Mouse (Mus musculus): ENCODE measurements around the gene Ccnh. TPM values are rescaled to one million over a fixed set of nuclear protein-coding genes. Genes with fewer than 3 reads are reported as not detected.
"Not testable (repeated sequence)": the region's sequence is repeated elsewhere in the genome, so short reads cannot be mapped to it uniquely, and the experiment has no call there.

Gene Ccnh
- polyA plus RNA-seq (2012), result 1.5 and 1.9 TPM in 2 replicates

- Histone ChIP-seq H3K27me3 (ENCODE audit: control insufficient read depth) (no peaks in the 10 kb centered on the region), H3K4me1 (ENCODE audit: control insufficient read depth) (peaks cover 23% of the 10 kb centered on the region), H3K9me3 (ENCODE audit: control insufficient read depth, low read length) (no peaks in the 10 kb centered on the region), H3K4me3 (replicated peaks) (peak within 1 kb of the TSS; percentile 73), H3K36me3 (ENCODE audit: control insufficient read depth) (peaks cover 25% of the 10 kb centered on the region)
- no peak for TF ChIP-seq GATA1 (IDR thresholded peaks at IDR 0.05; ENCODE audit: low read length)
- TF ChIP-seq TAL1 (IDR thresholded peaks at IDR 0.05; ENCODE audit: low read length), result no peak
Observed at GRCm38 (mm10) chr13:85188903-85189643, at the start of gene Ccnh. Ccnh (plus strand) TSS chr13:85189408.

DNA sequence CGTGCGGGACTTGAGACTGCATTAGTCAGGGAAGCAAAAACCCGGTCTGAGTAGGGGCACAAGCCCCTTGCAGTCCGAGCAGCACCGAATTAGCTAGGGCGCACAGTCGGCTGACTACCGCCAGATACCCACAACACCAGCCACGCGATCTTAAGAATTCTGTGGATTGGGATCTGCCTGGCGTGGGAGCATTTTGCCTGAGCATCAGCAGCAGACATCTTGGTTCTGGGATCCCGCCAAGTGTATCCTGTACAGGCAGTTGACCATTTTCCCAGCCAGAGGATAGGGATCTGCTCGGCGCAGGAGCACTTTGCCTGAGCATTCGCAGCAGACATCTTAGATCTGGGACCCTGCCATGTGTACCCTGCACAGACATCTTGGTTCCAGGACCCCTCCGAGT is 45.8 kb upstream of the Ccnh start:
- H3K4me1 ChIP-seq (ENCODE audit: control insufficient read depth); H3K9me3 ChIP-seq (ENCODE audit: control insufficient read depth, low read length); H3K36me3 ChIP-seq (ENCODE audit: control insufficient read depth); H3K4me3 ChIP-seq (replicated peaks); H3K27me3 ChIP-seq (ENCODE audit: control insufficient read depth): not testable (repeated sequence)

DNA sequence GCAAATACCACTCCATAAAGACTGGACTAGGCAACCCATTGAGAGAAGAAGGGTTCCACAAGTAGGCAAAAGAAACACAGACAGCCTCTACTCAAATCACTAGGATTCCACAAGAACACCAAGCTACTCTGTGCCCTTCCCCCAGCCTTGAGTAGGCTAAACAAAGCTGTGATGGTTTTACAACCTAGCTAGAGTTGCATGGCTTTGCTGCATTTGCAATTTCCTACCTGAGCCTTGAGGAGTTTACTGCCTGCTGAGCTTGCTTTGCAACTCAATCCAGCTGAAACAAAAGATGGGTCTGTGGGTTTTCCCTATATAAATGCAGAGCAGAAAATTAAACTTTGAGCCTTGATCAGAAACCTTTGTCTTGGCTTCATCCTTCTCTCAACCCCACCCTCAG is 42.7 kb upstream of the Ccnh start:
- Histone ChIP-seq H3K9me3 (ENCODE audit: control insufficient read depth, low read length) (no peaks in the 10 kb centered on the region), H3K27me3 (ENCODE audit: control insufficient read depth) (no peaks in the 10 kb centered on the region), H3K36me3 (ENCODE audit: control insufficient read depth) (no peaks in the 10 kb centered on the region), H3K4me3 (replicated peaks) (no peak overlapping the region), H3K4me1 (ENCODE audit: control insufficient read depth) (no peaks in the 10 kb centered on the region)
- TF ChIP-seq TAL1 (IDR thresholded peaks at IDR 0.05; ENCODE audit: low read length), result no peak
- TF ChIP-seq GATA1 (IDR thresholded peaks at IDR 0.05; ENCODE audit: low read length), result no peak

DNA sequence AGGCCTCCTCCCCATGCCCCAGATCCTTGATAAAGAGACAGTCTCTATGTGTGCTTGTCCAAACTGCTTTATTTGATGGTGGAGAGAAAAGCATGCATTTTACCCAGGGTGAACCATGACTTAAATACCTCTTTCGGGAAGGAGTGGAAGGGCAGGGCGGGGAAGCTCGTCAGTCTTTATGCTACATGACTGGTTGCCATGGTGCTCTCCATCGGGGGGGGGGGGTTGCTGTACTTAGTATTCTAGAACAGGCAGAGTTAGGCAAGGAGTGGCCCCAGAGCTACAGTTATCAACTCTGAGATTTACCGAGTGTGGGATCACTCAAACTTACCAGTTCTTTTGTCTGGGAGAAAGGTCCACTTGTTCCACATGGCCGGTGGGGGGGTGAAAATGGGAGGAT is 34.5 kb upstream of the Ccnh start:
- Histone ChIP-seq H3K36me3 (ENCODE audit: control insufficient read depth) (no peaks in the 10 kb centered on the region), H3K27me3 (ENCODE audit: control insufficient read depth) (no peaks in the 10 kb centered on the region), H3K9me3 (ENCODE audit: control insufficient read depth, low read length) (no peaks in the 10 kb centered on the region), H3K4me3 (replicated peaks) (no peak overlapping the region), H3K4me1 (ENCODE audit: control insufficient read depth) (no peaks in the 10 kb centered on the region; the same call in 1 of the 2 replicates)
- no peak for TF ChIP-seq TAL1 (IDR thresholded peaks at IDR 0.05; ENCODE audit: low read length)
- no peak for TF ChIP-seq GATA1 (IDR thresholded peaks at IDR 0.05; ENCODE audit: low read length)

GRCm38 (mm10) chr13:85159971-85160370 is 29.2 kb upstream of the Ccnh start:
- TF ChIP-seq TAL1 (IDR thresholded peaks at IDR 0.05; ENCODE audit: low read length), result no peak
- no peak for TF ChIP-seq GATA1 (IDR thresholded peaks at IDR 0.05; ENCODE audit: low read length)
- Histone ChIP-seq H3K4me1 (ENCODE audit: control insufficient read depth) (peaks cover 2% of the 10 kb centered on the region; the same call in 1 of the 2 replicates), H3K27me3 (ENCODE audit: control insufficient read depth) (no peaks in the 10 kb centered on the region), H3K4me3 (replicated peaks) (no peak overlapping the region), H3K36me3 (ENCODE audit: control insufficient read depth) (no peaks in the 10 kb centered on the region), H3K9me3 (ENCODE audit: control insufficient read depth, low read length) (no peaks in the 10 kb centered on the region)

DNA sequence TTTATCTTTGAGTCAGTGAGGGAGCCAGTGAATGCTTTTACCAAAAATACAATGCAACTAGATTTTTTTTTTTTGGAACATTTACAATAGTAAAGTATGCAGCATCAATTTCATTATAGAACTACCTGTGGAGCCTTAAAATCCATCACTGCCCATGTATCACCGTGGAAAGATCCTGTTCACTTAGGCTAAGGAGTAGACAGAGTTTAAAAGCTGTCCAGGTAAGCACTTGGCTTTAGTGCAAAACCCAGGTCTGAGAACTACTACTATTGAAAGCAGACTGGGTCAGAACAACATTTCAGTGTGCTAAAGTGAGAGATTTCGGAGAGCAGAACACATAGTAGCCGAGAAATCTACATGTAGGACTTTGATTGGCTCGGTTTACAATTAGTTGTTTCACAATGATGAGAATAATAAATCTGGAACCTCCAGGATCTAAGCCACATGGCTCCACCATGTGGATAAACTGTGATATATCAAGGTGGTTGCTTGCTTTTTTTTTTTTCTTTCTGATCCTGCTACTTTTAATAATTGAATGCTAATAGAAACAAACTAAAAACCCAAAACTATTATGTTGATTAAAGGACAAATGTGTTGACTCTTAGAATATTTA is 24.6 kb upstream of the Ccnh start:
- H3K4me1 ChIP-seq (ENCODE audit: control insufficient read depth), result peaks cover 2% of the 10 kb centered on the region; the same call in 1 of the 2 replicates
- H3K9me3 ChIP-seq (ENCODE audit: control insufficient read depth, low read length), result no peaks in the 10 kb centered on the region
- no peaks in the 10 kb centered on the region for H3K27me3 ChIP-seq (ENCODE audit: control insufficient read depth)
- no peak overlapping the region for H3K4me3 ChIP-seq (replicated peaks)
- no peaks in the 10 kb centered on the region for H3K36me3 ChIP-seq (ENCODE audit: control insufficient read depth)
- TF ChIP-seq GATA1 (IDR thresholded peaks at IDR 0.05; ENCODE audit: low read length) (no peak), TAL1 (IDR thresholded peaks at IDR 0.05; ENCODE audit: low read length) (no peak)

DNA sequence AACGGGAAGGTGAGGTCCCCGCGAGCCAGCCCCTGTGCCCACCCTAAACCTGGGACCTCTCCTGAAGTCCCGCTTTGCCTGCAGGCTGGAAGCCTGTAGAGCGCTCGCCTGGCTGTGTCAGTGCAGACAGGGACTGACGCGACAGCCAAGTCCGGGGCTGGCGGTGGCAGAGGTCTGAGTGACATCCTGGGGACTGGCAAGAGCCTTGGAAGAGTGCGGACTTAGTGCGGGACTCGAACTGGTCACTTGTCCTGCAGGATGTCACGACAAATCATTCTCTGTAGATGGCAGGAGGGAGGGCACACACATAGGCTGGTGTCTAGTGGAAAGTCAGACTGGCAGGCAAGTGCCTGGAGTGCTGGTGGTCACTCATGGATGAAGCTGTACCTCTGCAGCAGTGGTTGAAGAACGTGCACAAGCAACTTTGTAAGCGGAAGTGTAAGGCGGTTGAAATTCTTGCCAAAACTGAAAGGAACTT is 475 bp downstream of the Ccnh start:
- Histone ChIP-seq H3K9me3 (ENCODE audit: control insufficient read depth, low read length) (no peaks in the 10 kb centered on the region), H3K36me3 (ENCODE audit: control insufficient read depth) (peaks cover 25% of the 10 kb centered on the region), H3K27me3 (ENCODE audit: control insufficient read depth) (no peaks in the 10 kb centered on the region), H3K4me3 (replicated peaks) (peak overlapping the region; percentile 73), H3K4me1 (ENCODE audit: control insufficient read depth) (peaks cover 23% of the 10 kb centered on the region)
- TF ChIP-seq TAL1 (IDR thresholded peaks at IDR 0.05; ENCODE audit: low read length) (no peak), GATA1 (IDR thresholded peaks at IDR 0.05; ENCODE audit: low read length) (no peak)

GRCm38 (mm10) chr13:85191253-85191652 is 2.0 kb downstream of the Ccnh start:
- TF ChIP-seq TAL1 (IDR thresholded peaks at IDR 0.05; ENCODE audit: low read length) (no peak), GATA1 (IDR thresholded peaks at IDR 0.05; ENCODE audit: low read length) (no peak)
- no peaks in the 10 kb centered on the region for H3K27me3 ChIP-seq (ENCODE audit: control insufficient read depth)
- peaks cover 29% of the 10 kb centered on the region for H3K36me3 ChIP-seq (ENCODE audit: control insufficient read depth)
- H3K4me1 ChIP-seq (ENCODE audit: control insufficient read depth), result peaks cover 23% of the 10 kb centered on the region
- no peaks in the 10 kb centered on the region for H3K9me3 ChIP-seq (ENCODE audit: control insufficient read depth, low read length)
- no peak overlapping the region for H3K4me3 ChIP-seq (replicated peaks)

DNA sequence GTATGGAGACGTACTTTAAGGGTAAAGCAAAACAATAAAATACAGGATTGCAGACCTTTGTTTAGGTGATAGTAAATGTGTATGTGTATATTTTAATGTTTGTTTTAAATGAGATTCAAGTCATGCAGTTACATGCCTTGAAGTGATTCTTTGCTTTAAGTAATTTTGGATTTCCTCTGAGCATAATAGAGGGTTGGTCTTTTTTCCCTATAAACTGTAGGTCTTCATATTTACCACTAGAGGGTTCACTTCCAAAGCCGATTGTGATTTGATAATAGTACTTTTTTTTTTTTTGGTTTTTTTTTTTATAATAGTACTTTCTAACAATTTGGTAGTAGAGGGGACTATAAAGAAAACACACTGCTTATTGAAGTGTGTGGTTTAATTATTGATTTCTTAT is 18.3 kb downstream of the Ccnh start:
- no peak for TF ChIP-seq GATA1 (IDR thresholded peaks at IDR 0.05; ENCODE audit: low read length)
- no peak for TF ChIP-seq TAL1 (IDR thresholded peaks at IDR 0.05; ENCODE audit: low read length)
- Histone ChIP-seq H3K27me3 (ENCODE audit: control insufficient read depth) (no peaks in the 10 kb centered on the region), H3K36me3 (ENCODE audit: control insufficient read depth) (peaks cover 47% of the 10 kb centered on the region), H3K9me3 (ENCODE audit: control insufficient read depth, low read length) (no peaks in the 10 kb centered on the region), H3K4me3 (replicated peaks) (no peak overlapping the region), H3K4me1 (ENCODE audit: control insufficient read depth) (no peaks in the 10 kb centered on the region)
